Mouse (Mus musculus) macrophage (primary cell): ENCODE measurements around the gene Olfr843. TPM values are rescaled to one million over a fixed set of nuclear protein-coding genes. Genes with fewer than 3 reads are reported as not detected.

Source experiments
- H3K27ac ChIP-seq: fragments of 350-480 bp; formaldehyde crosslinking; 2 replicates; pipeline ENCODE4 v1.9.0; 2021
- H3K36me3 ChIP-seq: fragments of 350-480 bp; formaldehyde crosslinking; 2 replicates; pipeline ENCODE4 v1.9.0; 2021; ENCODE audit errors: inconsistent target
- H3K4me3 ChIP-seq: fragments of 350-480 bp; formaldehyde crosslinking; 2 replicates; pipeline ENCODE4 v1.9.0; 2021; ENCODE audit errors: inconsistent target
- H3K79me2 ChIP-seq: fragments of 350-480 bp; formaldehyde crosslinking; 2 replicates; pipeline ENCODE4 v1.9.0; 2021; ENCODE audit errors: inconsistent target
- WGBS: methylation state at CpG from one replicate; pipeline ENCODE4 v1.1.7; 2026; ENCODE audit warnings: inconsistent platforms; ENCODE audit not compliant: missing documents; 5-methylcytosine and 5-hydroxymethylcytosine counted together
- polyA plus RNA-seq: library from polyadenylated mRNA; stranded (reverse); fragments of 250-400 nt; gene quantifications from 3 replicates; pipeline ENCODE4 v1.2.4, GENCODE M21; 2018; ENCODE audit warnings: inconsistent platforms
- total RNA-seq, 78 experiments: library from RNA; depleted of rRNA; stranded (reverse); fragments of 250-400 nt; gene quantifications; 1 replicate in 9 of 78; 2 replicates in 24 of 78; 3 replicates in 43 of 78; 4 replicates in 2 of 78; pipeline ENCODE4 v1.2.4; 2018; ENCODE audit warnings: inconsistent platforms in 56 of 78

Gene Olfr843
- total RNA-seq (2018; cell fraction: chromatin; rRNA removed): not detected
- total RNA-seq (2018; cell fraction: cytosol; rRNA removed): not detected
- total RNA-seq (2018; cell fraction: nucleus; rRNA removed): not detected
- polyA plus RNA-seq: not detected in 3 replicates

GRCm38 (mm10) chr9:19251887-19252286, at the start of gene Olfr843:
TSS of gene Olfr843 (minus strand) at chr9:19251987.
- 73% methylated on average over 2 of the region's 2 CpGs for WGBS
- no peaks in the 10 kb centered on the region for H3K79me2 ChIP-seq

More at GRCm38 (mm10) chr9:19251887-19252286, at the start of gene Olfr843:
- Histone ChIP-seq H3K27ac (no peak within 1 kb of the TSS), H3K36me3 (no peaks in the 10 kb centered on the region), H3K4me3 (no peak within 1 kb of the TSS)

Other genes starting within 250 kb of the Olfr843 start
- gene Olfr835, start 219.3 kb downstream of the Olfr843 start, polyA plus RNA-seq: not detected in 3 replicates
- not detected in 3 replicates for gene Olfr836, start 131.6 kb downstream of the Olfr843 start, polyA plus RNA-seq
- not detected in 3 replicates for gene Olfr837, start 115.7 kb downstream of the Olfr843 start, polyA plus RNA-seq
- not detected in 3 replicates for gene Olfr839-ps1, start 74.7 kb downstream of the Olfr843 start, polyA plus RNA-seq
- gene Olfr844, start 64.4 kb upstream of the Olfr843 start, polyA plus RNA-seq: not detected in 3 replicates
- gene Olfr845, start 84.5 kb upstream of the Olfr843 start, polyA plus RNA-seq: not detected in 3 replicates
- gene Olfr846, start 112.0 kb upstream of the Olfr843 start, polyA plus RNA-seq: not detected in 3 replicates
- not detected in 3 replicates for gene Olfr847, start 126.7 kb upstream of the Olfr843 start, polyA plus RNA-seq
- gene Olfr849, start 188.3 kb upstream of the Olfr843 start, polyA plus RNA-seq: not detected in 3 replicates
- gene Olfr850, start 226.3 kb upstream of the Olfr843 start, polyA plus RNA-seq: not detected in 3 replicates
- gene Olfr851, start 241.3 kb upstream of the Olfr843 start, polyA plus RNA-seq: not detected in 3 replicates